Mouse (Mus musculus): ENCODE measurements at regions not wholly inside any gene's neighbourhood (a gene's known extent, or its start where the extent isn't known, plus 50 kb on each side); places are given as distances from the start of the nearest gene placed in this dataset.
A peak's percentile ranks its signal among the peaks of the same experiment; 100 is the strongest.

GRCm38 (mm10) chr6:49893113-49893512, 70.6 kb downstream of the Npy start:
- DNase-seq, result no peak

DNA sequence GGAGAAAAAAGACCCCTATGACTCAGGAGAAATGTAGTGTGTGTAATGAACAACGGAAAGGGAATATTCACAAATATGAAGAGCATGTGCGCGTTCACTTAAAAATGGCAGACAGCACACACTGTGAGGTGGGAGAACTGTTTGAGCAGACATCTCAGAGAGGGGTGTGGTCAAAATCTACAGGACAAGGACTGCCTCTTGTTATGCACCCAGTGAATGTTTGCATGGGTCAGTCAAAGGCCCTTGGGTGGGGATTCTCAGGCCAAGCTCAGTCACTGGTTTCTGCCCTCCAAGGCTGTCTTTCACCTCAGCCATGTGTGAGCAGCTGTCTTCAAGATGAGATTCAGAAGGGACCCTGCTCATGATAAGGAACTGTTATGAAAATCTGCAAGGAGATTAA, 76.6 kb downstream of the Npy start:
- DNase-seq, result no peak

DNA sequence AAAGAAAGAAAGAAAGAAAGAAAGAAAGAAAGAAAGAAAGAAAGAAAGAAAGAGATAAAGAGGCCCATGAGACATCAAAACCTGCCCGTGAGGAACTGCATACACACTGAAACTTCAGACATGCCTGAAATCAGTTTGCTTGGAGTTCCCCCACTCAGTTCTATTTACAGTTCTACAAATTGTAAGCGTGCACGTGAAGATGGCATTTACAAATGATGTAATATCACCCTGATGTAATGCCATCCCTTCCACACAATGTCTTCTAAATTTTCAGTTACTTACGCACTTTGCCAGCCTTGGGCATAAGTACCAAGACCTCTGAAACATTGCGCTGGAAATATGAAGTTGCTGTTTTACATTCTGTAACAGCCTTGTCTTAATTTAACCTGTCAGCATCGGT, 79.0 kb downstream of the Npy start:
- no peak for DNase-seq

- no peak for DNase-seq
Measured at GRCm38 (mm10) chr6:49904001-49904400, 81.5 kb downstream of the Npy start.

DNA sequence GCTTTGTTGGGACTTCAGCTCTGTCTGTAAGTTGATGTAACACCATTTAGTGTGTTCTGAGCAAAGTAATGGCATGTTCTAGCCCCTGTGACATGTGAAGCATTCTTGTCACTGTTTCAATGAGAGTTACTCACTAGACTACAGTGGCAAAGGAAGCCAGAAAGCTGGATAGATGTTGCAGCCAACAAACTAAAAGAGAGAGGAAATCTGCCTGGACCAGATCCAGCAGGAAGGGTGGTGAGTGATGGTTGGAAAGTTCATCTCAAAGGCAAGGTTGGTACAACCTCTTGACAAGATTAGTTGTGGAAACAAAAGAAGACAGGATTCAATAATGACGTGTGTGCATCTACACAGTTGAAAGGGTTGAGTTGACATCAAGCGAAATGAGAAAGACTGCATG, 83.9 kb downstream of the Npy start:
- no peak for DNase-seq

- peak in 1 of 2 experiments; percentile 8 for DNase-seq
Measured at GRCm38 (mm10) chr6:49919089-49919812, 96.7 kb downstream of the Npy start.

DNA sequence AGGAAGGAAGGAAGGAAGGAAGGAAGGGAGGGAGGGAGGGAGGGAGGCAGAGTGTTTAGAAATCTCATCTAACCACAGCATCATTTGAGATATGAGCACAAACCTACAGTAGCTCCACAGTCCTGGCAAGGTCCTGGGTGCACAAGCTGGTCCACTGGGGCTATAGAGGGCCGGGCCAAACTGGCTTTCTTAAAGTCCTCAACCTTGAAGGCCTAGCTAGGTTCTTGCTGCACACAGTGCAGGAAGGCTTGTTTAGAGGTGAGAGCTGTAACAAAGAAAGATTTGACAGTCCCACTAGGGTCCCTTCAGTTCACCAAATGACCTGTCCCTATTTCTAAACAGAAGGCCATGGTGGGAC, 97.3 kb downstream of the Npy start:
- no peak for DNase-seq

- DNase-seq, result no peak
Measured at GRCm38 (mm10) chr6:49924296-49924695, 101.8 kb downstream of the Npy start.

DNA sequence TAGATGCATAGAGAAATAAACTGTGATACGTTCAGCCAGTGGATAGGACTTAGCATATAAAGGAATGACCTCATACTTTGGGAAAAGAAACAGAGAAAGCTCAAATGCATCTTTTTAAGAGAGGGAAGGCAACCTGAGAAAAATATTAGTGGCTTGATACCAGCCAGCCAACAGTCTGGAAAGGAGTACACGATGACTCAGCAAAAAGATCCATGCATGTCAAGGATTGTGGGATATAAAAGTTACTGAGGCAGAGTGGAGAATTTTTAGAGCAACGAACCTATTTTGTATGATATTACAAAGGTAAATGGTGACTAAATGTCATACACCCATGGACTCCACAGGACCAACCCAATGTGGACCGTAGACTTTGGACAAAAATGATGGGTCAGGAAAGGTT, 105.6 kb downstream of the Npy start:
- no peak for DNase-seq

GRCm38 (mm10) chr6:49930104-49930503, 107.6 kb downstream of the Npy start:
- DNase-seq, result no peak

- no peak for DNase-seq
Measured at GRCm38 (mm10) chr6:49943087-49943486, 120.6 kb downstream of the Npy start.

- no peak for DNase-seq
Measured at GRCm38 (mm10) chr6:49958891-49959290, 136.4 kb downstream of the Npy start.

DNA sequence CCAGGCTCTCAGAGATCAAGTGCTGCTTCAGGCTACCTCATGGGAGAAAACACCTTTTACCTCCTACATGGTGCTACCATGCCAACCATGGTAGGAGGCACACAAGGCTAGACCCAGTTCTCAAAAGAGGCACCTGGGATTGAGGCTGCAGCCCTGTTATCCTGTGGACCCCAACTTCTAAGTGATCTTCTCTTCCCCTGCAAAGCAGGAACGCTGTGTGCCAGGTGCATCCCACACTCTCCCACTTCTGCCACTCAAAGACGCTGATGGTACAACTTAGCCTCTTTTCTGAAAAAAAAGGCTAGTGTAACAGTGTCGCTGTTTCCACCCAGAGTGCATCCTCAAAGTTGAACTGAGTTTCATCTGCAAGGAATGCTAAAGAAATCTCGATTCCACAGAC, 138.7 kb downstream of the Npy start:
- no peak for DNase-seq

DNA sequence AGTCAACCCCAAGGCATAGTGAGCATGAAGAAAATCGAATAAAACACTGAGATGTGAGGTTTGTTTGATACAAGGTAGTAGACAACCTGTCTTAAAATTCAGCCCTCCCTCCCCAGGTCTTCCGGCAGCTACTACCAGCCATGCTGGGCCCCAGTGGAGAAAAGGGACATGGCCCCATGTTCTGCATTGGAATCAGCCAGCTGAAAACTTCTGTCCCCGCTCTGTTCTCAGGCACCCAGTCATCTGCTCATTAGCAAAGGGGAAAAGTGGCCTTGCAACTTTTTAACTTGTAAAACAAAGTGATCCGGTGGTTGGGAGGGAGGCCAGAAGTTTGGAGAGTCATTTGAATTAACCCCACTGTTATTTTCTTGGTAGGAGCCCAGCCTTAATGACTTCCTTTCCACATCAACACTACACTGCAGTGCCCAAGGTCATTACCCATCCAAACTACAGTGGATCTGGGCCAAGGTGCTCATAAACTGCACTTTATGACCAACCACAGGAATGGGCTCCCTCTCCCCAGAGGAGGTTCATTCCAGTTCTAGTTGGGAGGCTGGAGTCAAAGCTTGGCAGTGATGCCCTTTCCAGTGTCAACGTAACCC, 143.5 kb downstream of the Npy start:
- DNase-seq, result no peak

GRCm38 (mm10) chr6:49966555-49966954, 143.5 kb upstream of the Mpp6 start:
- no peak for DNase-seq

- DNase-seq, result no peak
Measured at GRCm38 (mm10) chr6:49973258-49973865, 136.7 kb upstream of the Mpp6 start.

DNA sequence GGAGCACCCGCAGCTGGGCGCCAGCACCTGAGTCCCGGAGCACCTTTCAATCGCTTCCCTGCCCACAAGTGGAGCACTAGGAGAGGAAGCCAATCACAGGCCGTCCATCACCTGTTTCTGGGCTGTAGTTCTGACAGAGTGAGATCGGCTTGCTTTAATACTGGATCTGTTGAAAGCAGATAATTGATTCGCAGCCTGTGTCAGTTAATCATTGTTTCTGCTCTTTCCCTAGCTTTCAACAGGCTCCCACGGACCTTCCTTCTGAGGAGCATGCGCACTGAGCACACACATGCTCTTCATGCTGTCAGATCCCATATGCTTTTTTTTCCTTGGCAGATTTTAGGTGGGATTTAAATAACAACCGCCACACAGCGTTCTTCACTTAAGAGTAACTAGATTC, 132.3 kb upstream of the Mpp6 start:
- DNase-seq, result no peak

- no peak for DNase-seq
Measured at GRCm38 (mm10) chr6:49983740-49984139, 126.3 kb upstream of the Mpp6 start.

- DNase-seq, result peak; percentile 69 to 86
Measured at GRCm38 (mm10) chr6:49985127-49985526, 124.9 kb upstream of the Mpp6 start.

- no peak for DNase-seq
Measured at GRCm38 (mm10) chr6:49987141-49987540, 122.9 kb upstream of the Mpp6 start.

GRCm38 (mm10) chr6:49987541-49988210, 122.4 kb upstream of the Mpp6 start:
- no peak for DNase-seq

DNA sequence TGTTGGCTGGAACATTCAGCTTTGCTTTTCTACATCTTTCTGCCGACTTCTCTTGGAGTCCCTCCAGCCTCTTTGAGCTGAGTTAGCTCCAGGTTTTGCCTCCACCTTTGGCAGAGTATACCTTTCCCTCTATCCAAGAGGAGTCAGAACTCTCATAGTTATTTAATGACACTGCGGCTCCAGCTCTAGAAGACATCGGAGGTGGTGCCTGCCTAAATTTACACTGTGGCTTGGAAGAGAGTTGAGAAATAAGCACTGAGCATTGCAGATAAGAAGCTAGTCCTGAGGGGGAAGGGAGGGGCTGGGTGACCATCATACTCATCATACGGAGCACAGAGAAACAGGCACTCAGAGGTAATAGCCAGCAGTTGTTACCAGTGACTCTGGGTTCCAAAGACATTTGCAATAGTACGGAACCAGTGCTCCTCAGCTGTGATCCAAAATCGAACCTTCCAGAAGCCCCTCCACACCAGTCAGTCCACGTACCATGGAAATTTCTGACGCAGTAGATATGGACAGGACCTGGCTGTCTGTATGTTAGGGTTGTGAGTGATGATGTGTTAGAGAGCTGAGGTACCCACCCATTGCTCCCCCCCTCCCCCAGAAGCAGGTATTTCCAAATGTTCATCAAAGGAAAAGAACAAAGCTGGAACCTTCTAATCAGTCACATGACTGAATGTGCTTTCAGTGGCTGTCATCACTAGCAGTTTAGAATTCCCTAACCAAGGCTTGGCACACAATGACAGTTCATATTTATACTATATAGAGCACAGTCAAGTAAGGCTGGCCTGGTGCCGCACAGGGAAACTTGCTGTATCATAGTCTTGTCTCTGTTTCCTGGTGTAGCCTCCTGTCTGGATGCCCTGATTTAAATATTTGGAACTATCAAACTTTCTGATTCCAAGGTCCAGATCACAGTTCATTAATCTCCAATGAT, 120.2 kb upstream of the Mpp6 start:
- peak; percentile 17 to 63 for DNase-seq

DNA sequence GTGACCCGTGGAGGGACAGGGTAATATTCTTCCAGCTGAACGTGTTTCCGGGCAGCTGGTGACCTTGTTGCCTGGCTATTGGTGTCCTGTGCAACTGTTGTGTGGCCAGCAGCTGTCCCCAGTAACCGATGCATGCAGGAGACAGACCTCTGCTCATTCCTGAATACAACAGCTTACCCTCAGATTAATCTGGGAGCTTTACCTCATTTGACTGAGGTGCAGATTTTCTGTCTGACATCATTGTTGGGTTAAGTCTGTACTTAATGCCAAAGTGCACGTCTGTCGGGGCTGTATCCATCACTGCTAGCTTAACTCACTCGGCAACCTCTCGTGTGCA, 119.6 kb upstream of the Mpp6 start:
- peak in 1 of 2 experiments; percentile 14 for DNase-seq
